ENCODE assay signal across 8 mouse cellular contexts in the genomic region with DNA sequence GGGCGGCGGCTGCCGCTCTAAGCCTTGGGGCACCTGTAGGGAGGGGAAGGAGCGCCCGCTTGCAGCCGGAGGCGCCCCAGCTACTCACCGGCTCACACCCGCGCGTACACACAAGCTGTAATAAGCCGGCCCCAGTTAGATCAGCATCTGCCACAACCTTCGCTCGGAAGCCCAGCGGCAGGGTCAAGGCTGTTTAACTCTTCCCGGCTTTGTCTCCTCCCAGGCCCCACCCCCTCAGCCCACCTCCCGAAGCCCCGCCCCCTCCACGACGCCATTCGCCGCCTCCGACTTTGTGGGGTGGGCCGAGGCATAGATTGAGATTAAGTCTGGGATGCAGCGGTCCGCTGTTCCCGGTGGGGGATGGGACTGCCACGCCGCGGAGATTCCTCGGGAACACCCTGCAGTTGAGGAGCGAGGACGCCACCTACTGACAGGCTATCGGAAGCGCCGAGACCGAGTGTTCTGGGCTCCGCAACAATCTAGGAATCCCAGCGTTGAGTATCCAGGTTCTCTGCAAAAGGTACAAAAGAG. TPM values are rescaled to one million over a fixed set of nuclear protein-coding genes. Genes with fewer than 3 reads are reported as not detected.
DNase-seq lines count a peak whose midpoint lies in the region; ATAC-seq lines count a peak whose summit lies in the region.

No protein-coding gene starts in this region.

- under 1% methylated on average over 39 of the region's 39 CpGs for WGBS in hindbrain, embryonic 14.5 days

- peaks cover 27% of the 10 kb centered on the region for H3K4me1 ChIP-seq in hindbrain, embryonic 14.5 days (replicated peaks; ENCODE audit: control insufficient read depth, insufficient read depth, low read length)

- peak overlapping the region; percentile 67 for H3K4me3 ChIP-seq in hindbrain, embryonic 14.5 days (replicated peaks; ENCODE audit: low read length)

- H3K9me3 ChIP-seq in hindbrain, embryonic 14.5 days (ENCODE audit: control insufficient read depth, low read length) = no peaks in the 10 kb centered on the region

- H3K9ac ChIP-seq in hindbrain, embryonic 14.5 days = peak overlapping the region; percentile 88

- peaks cover 9% of the 10 kb centered on the region for H3K36me3 ChIP-seq in hindbrain, embryonic 14.5 days (replicated peaks; ENCODE audit: control insufficient read depth, insufficient read depth)

- peak; percentile 100 for DNase-seq in NIH3T3 (ENCODE audit: low read depth)
- DNase-seq in cerebellum, postnatal 10 days = peak; percentile 100
- DNase-seq in frontal cortex, postnatal 14 days (ENCODE audit: low spot score in 2 of 2) = peak; percentile 94 to 97
- DNase-seq in hindbrain, embryonic 14.5 days (ENCODE audit: low spot score) = peak; percentile 97
- DNase-seq in layer of hippocampus, postnatal 36 days = peak; percentile 96
- peak; percentile 99 for DNase-seq in lung, postnatal 36 days
- DNase-seq in retina, postnatal 1 day = peak; percentile 98
- peak; percentile 93 to 97 for DNase-seq in urinary bladder, adult 18-20 months (ENCODE audit: low spot score in 2 of 2)

- peak overlapping the region; percentile 96 for H3K27ac ChIP-seq in hindbrain, embryonic 14.5 days

- H3K27me3 ChIP-seq in hindbrain, embryonic 14.5 days (ENCODE audit: control insufficient read depth, insufficient read depth, low read length) = no peaks in the 10 kb centered on the region

- peak overlapping the region; percentile 76 for H3K4me2 ChIP-seq in hindbrain, embryonic 14.5 days (replicated peaks)

- peak; percentile 96 for ATAC-seq in hindbrain, embryonic 14.5 days (ENCODE audit: low FRiP score)

RNA-seq across cellular contexts. Expression of a gene that starts 7.3 kb away (rescaled TPM):
- 510 and 574 TPM in 2 replicates for polyA plus RNA-seq in hindbrain, embryonic 14.5 days (2014; fragmentation: Nextera tagmentation; extraction: Ambion mirVana)
- total RNA-seq in layer of hippocampus, postnatal 36 days (2021) = 10 to 100 TPM; 45.6 to 48.5 TPM

RNA-seq across cellular contexts. Expression of a gene that starts 7.5 kb away (rescaled TPM):
- 17.3 and 20.7 TPM in 2 replicates for polyA plus RNA-seq in hindbrain, embryonic 14.5 days (2014; fragmentation: Nextera tagmentation; extraction: Ambion mirVana)
- total RNA-seq in layer of hippocampus, postnatal 36 days (2021) = 10 to 100 TPM; 41.9 to 44.0 TPM

RNA-seq across cellular contexts. Expression of a gene that starts 56.0 kb away (rescaled TPM):
- polyA plus RNA-seq in hindbrain, embryonic 14.5 days (2014; fragmentation: Nextera tagmentation; extraction: Ambion mirVana) = 1.2 and 1.4 TPM in 2 replicates
- 1 to 10 TPM; 7.9 to 9.9 TPM for total RNA-seq in layer of hippocampus, postnatal 36 days (2021)

RNA-seq across cellular contexts. Expression of a gene that starts 59.6 kb away (rescaled TPM):
- 0.29 TPM in 1 of 2 replicates, not detected in the other for polyA plus RNA-seq in hindbrain, embryonic 14.5 days (2014; fragmentation: Nextera tagmentation; extraction: Ambion mirVana)
- not detected for total RNA-seq in layer of hippocampus, postnatal 36 days (2021)

Comparison
In these comparisons a context has a peak if more than half of its experiments do, and no peak if none do; other contexts are left out.
1. Peak in every context shown above with its lines: DNase-seq, ATAC-seq, H3K4me3 ChIP-seq and H3K27ac ChIP-seq.